Mouse (Mus musculus): ENCODE data around the gene Alkbh3.

- no peak for TF ChIP-seq POLR2A (IDR thresholded peaks at IDR 0.05; ENCODE audit: borderline replicate concordance, extremely low read depth, insufficient read depth, insufficient read length, poor library complexity, severe bottlenecking)
- TF ChIP-seq CTCF (IDR thresholded peaks at IDR 0.05; ENCODE audit: borderline replicate concordance, extremely low read depth, insufficient read depth, insufficient read length): no peak
These were observed 54.2 kb downstream of the Alkbh3 start for GRCm38 (mm10) chr2:93956331-93956801.

All from brain, embryonic 14.5 days (tissue).